Mouse (Mus musculus) ovary, postnatal 36 days (tissue): ENCODE results near the gene Pgpep1l.
"Not testable (repeated sequence)": the region's sequence is repeated elsewhere in the genome, so short reads cannot be mapped to it uniquely, and the experiment has no call there.

Experiments used
- DNase-seq: peaks from one replicate; pipeline ENCODE4 v3.0.0; 2022; ENCODE audit warnings: low spot score, mixed read lengths

Pgpep1l gene

DNA sequence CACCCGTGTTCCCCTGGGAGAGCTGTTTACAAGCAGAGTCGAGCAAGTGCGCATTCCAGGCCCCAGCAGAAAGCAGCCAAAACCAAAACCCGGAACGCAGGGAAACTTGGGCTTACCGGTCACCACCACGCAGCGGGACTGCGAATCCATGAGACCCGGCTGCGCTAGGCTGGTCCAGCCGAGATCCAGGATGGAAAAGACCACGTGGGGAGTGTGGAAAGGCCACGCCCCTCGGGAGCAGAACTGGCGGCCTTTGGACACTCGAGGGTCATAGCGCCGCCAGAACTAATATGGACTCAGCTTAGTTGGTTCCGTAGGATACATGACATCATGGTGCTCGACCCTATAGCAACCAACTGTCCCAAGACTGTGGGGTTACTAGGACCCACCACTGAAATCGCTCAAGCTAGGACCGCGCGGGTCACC, at the start of gene Pgpep1l:
Gene Pgpep1l, minus strand, starts transcription at position 206 of the 426 bp plus-strand sequence.
- peak; percentile 37 for DNase-seq

DNA sequence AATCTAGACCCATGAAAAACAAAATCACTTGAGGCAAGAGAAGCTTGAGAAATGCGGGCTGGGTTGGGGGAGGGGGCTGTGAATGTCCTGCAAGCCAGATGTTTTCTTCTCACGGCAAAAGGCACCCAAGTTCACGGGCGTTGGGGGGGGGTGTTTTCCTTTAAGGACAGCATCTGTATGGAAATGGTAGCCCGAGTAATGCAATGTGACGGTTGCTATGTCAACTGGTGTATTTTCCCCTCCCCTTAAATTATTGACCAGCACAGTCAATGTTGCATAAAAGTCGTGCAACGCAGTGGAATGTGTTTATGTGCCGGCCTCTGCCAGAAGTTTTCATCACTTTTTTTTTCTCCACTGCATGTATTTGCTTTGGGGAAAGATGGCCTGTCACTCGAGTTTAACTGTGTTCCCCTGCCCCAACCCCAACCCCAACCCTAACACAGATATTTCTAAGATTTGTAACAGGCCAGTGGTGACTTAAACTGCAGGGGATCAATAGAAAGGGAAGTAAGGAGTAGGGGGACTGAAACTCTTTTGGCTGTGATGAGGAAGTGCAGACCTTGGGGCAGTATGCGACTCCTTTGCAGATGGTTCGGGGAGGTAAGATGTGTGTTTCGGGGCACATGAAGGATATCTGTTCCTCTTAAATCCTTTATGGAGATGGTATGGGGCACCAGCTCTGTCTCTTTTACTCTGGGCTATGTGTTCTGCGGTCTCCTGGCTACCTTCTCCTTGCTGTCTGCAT, 49.2 kb upstream of the Pgpep1l start:
- DNase-seq = no peak

DNA sequence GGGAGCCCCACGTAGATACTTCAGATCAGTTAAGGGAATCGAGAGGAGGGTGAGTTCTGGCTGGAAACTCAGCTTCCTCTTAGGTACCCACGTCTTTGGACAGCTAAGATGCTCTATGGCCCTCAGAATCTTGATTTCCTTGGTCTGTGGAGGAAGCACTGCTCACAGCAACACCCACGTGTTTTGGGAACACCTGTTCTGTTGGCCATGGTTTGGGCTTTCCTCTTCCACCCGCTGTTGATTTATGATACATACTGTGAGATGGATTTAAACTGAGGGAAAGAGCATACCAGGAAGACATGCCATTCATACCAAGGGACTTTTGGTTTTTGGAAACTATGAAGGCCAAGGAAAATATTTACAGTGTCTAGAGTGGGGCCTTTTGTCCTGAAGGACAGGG, 48.4 kb upstream of the Pgpep1l start:
- DNase-seq = no peak

DNA sequence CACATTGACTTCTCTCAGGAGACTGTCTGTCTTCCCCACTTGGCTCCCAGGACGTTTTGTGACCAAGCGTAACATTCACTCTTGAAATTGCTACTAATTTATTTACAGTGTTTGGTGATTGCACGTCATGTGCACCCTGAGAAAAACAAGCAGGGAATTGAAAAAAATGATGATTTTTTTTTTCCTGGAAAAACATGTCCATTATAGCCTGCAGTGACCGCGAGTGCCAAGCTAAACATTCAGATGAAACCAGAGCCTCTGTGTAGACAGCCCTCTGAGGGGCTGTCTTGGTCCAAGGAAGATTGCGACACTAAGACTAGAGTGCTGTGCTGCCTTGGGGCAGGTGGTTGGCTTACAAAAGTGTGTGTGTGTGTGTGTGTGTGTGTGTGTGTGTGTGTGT, 47.4 kb upstream of the Pgpep1l start:
- no peak for DNase-seq

DNA sequence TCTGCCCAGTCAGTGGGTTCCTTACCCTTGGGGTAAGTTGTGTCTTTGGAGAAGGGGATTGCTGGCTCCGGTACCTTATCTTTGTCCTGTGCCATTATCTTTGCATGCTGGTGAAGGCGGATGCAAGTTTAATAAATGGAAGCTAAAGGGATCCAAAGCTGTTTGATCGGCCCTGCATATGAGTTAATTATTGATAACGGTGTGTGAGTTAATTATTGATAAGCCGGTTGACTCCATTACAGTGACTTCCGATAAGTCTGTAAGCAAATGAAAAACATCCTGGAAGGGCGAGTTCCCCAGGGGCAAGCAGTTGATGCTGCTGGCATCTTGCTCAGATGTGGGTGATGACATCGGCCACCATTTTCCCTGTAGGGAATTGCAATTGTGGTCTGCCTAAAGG, 42.7 kb upstream of the Pgpep1l start:
- DNase-seq = no peak

DNA sequence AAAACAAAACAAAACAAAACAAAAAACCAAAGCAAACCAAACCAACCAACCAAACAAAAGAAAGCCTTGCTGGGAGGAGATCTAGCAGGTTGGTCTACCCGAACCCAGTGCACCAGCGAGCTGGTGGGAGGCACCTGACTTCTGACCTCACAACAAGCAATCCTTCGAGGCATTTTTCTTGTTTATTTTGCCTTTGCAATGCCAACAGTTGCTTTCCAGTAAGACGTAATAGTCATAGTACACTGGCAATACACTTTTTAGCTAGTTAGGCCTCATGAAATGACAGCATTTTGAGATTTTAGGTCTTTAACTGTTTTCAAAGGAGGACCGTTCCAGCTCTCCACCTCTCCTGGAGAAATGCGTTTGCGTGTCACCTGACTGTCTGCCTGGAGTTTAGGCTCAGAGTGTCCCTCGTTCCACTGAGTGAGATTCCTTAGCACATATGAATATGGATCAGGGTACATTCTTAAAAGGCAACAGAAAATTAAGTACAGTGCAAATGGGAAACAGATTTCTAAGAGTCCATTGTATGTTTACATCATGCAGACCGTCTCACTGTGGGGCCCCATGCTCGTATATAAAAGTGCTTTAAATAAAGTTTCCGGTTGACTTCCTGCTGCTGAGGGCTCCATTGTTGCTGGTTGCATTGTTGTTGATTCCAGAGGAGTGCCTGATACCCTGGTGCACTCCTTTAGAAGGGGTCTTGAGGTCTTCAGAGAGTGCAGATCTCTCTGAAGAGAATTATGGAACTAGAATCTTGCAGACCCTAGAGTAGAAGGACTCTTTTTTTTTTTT, 41.9 kb upstream of the Pgpep1l start:
- no peak for DNase-seq

DNA sequence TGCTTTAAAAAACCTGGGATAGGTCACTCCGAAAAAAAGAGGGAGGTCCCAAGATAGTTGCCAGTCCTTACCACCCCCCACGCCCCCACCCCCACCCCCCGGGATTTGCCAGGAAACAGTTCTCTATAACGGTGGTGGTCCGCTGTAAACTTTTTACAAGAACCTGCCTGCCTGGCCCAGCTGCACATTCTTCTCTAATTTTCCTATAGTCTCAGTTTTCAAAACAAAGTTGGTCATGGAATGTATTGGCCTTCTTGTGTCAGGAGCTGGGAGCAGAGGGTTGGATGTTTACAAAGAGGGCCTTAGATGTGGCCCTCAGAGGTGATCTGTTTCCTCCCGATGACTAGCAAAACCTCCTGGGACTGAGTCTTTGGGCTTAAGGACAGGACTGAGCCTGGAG, 39.7 kb upstream of the Pgpep1l start:
- DNase-seq = no peak

DNA sequence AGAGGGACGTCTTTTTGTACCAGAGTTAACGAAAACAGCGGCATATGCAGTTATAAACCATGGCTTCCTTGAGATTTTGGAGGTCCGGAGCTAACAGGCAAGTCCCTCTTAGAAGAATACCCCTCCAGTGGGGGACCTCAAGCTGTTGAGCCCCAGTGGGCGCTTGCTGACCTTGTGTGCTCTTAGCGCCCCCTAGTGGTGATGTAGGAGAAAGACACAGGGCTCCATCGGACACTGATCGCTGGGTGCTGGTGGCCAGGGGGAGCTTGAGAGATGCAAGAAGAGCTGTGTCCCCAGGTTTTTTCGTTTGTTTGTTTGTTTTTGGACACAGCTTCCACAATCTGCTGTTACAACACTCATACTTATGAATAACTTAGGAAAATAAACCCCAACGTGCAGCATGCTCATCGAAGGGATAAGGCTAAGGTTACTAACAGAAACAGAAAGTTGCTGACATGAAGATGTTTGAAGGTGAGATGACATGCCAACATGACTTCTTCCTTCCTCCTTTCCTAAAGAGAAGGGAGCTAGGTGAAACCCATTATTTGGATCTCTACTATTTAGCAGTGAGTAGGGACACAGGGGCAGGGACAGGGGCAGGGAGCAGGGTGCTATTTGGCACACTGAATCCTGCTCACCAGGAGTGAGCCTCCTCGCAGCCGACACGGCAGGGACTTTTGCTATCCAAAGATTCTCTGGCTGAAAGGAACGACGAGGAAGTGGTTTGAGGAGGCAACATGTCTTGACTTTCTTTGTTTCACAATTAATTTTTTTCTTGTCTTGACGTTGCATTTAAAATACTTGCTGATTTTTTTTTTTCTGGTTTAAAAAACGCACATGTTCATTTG, 38.8 kb upstream of the Pgpep1l start:
- DNase-seq = peak; percentile 58

DNA sequence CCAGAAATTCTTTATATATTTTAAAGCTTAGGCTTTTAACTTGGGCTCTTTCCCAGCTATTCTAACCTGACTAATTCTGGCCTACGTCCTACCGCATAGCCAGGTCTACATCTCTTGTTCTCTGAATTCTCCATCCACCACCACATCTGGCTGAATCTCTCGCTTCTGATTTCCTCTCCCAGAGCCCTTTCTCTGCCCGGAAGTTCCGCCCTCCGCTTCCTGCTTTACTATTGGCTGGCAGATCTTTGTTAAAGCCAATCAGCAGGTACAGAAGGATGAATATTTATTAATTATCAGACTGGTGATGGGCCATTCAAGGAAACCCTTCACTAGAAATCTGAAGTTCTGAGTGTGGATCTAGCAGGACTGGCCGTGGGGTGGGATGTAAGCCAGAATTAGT, 37.1 kb upstream of the Pgpep1l start:
- DNase-seq = no peak

DNA sequence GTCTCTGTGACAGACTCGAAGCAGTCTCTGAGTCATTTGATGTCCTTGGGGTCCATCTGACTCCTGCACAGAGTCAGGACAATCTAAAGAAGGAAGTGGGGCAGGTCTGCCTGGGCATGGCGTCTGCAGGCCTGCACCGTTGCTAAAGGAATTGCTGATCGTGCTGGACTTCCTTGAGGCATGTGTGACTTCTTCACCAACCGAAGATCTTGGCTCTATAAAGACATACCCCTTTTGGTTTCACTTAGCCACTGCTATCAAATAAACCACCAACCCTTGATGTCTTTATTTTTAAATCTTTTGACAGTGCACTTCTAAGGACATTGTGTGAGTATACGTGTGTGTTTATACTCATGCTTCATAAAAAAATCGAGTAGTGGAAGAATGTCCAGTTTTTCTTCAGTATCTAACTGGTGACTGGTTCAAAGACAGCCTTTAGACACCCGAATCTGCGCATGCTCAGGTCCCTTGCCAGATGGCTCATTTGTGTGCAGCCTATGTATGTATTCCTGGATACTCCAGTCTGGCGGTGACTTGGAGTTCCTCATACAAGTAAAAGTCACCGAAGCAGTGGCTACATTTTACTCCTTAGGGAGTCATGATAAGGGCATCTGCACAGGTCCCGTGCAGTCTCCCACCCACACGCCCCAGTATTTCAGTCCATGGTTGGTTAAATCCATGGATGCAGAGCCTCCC, 34.5 kb upstream of the Pgpep1l start:
- no peak for DNase-seq

DNA sequence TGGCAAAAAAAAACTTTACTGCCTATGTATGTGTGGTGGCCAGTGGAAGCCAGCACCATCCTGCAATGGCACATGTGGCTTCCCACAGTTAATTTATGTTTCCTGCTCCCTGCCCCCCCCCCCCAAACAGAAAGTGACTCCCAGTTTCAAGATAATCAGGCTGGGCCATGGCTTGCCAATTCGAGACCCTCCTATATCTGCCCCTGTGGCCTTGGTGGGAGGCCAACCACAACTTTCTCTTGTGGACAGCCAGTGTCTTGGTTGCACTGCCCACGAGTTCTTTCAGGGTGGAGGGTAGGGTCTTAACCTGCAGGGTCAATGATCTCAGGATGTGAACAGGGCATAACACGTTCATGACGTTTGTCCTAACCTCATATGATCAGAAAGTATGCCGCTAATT, 32.5 kb upstream of the Pgpep1l start:
- no peak for DNase-seq

DNA sequence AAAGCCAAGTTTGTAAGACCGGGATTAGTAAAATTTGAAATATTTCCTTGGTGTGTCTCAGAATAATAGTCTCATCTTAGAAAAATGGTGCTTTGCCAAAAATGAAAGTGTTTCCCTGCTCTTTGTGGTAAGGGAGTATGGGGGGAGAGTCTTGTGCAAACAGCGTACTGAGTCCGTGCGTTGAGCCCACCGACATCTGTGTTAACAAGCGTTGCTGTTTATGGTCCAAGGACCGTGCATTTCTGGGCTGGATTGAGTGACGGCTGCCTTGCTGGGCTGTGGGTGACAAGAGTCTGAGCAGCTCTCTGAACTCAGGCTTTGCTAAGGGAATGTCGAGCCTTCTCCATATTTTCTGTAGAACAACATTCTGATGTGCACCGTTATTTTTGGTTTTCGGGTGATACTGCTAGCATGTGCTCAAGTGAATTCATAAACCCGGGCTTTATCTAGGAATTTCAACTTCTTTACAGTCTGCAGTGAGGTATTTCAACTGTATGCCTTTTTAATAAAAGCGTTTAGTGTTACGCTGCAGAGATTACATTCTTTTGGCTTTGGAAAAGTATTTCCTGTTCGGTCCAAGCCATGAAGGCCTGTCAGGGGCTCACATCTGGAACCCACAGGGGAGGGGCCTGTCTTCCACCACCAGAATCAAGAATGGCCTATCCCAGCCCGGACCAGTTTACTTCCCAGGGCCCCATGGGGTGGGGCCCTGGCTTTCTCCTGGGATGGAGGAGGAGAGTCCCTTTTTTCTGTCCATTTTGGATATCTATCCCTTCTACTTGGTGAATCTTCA, 30.2 kb upstream of the Pgpep1l start:
- DNase-seq = no peak

DNA sequence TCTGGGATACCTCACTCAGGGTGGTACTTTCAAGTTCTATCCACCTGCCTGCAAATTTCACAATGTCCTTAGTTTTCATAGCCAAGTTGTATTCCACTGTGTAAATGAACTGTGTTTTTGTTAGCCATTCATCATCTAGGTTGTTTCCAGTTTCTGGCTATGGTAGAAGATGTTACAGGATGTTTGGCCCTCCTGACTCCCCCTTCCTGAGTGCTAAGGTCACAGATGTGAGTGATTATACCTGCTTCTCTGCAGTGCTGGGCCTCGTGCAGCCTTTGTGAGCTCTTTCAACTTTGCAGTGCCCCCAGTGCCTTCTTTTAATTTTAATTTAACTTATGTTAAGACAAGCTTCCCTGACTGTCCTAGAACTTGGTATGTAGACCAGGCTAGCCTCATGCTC, 27.6 kb upstream of the Pgpep1l start:
- DNase-seq = no peak

DNA sequence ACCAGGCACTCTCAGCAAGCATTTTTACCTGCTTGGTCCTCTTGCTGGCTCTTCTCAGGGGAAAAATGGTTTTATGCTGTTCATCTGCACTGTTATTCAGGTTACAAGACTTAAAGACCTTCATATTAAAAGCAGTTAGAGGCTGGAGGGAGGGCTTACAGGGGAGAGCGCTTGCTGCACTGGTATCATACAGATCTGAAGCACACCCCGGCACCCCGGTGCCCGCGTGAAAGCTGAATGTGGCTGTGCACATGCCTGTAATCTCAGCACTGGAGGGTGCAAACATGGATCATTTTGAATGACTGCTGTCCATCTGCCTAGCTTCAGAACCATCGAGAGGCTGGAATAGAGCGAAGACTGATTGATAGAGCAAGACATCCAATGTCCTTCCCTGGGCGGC, 25.0 kb upstream of the Pgpep1l start:
- no peak for DNase-seq

DNA sequence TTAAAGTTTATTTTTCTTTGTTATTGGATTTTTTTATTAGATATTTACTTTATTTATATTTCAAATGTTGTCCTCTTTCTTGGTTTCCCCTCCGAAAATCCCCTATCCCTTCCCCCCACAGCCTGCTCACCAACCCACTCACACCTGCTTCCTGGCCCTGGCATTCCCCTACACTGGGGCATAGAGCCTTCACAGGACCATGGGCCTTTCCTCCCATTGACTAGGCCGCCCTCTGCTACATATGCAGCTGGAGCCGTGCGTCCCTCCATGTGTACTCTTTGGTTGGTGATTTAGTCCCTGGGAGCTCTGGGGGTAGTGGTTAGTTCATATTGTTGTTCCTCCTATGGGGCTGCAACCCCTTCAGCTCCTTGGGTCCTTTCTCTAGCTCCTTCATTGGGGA, 24.0 kb upstream of the Pgpep1l start:
- DNase-seq = not testable (repeated sequence)

DNA sequence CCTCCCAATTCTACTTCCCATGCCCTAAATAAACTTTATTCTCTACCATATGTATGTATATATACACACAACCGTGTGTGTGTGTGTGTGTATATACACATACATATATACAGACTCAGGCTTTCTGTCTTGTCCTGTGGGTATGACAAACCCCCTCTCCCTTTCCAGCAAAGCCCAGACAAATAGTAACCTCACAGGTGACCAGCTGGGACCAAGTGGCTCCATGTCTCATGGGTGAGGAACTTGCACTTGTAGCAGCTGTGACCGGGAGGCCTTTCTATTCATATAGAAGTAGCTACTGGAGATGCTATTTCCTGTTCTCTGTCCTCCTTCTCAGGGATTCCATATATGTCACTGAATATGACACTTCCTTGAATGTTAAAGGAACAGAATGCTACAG, 23.5 kb upstream of the Pgpep1l start:
- no peak for DNase-seq

DNA sequence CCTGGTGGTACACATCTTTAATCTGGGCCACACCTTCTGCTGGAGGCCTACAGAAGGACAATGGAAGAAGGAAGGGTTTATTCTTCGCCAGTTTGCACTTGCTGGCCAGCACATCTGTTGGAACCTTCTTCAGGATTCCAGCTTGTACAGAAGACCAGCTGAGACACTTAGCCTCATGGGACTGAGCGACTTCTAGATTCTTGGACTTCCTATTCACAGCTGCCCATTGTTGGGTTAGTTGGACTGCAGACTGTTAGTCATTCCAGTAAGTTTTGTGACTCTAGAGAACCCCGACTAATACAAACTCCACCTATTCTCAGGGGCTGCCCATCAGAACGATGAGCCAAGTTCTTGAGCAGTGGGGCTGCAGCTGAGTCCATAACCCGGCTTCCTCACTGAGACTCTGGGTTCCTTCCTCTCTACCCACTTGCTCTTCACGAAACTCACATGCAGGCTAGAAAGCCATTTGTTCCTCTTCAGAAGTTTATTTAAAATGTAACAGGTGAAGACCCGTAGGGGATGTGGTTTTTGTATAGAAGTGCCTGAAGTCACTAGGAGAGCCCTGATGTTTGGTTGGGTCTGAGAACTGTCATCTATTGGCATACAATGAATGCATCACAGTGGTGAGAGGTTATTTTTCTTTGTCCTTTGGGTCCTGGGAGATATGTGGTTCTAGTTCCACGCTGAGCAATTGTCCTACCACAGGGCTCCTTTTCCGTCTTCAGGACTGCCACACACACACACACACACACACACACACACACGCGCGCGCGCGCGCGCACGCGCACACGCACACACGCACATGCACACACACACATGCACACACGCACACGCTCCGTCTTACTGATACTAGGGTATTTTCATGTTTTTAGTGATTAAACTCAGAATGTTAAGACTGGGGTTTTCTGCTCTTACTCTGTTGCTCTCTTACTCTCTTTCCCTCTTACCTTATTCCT, 22.8 kb upstream of the Pgpep1l start:
- no peak for DNase-seq

DNA sequence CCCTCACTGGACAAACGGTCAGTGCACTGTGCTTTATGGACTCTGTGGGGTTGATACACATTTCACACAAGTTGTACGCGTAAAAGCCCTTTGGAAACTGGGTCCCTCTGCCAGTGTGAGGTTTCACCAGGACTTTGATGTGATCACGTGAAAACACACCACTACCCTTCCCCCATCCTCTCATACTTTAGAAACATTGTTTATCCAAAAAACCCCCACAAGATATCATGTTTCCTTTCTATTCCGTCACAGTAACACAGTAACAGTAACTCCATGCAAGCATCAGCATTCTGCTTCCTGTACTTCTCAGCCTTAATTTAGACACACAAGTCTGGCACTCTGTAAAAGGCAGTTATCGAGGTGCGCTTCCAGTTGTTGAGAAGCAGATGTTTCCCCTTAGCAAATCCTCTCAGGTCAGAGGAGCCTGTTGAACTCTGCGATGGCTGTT, 21.8 kb upstream of the Pgpep1l start:
- DNase-seq = no peak

DNA sequence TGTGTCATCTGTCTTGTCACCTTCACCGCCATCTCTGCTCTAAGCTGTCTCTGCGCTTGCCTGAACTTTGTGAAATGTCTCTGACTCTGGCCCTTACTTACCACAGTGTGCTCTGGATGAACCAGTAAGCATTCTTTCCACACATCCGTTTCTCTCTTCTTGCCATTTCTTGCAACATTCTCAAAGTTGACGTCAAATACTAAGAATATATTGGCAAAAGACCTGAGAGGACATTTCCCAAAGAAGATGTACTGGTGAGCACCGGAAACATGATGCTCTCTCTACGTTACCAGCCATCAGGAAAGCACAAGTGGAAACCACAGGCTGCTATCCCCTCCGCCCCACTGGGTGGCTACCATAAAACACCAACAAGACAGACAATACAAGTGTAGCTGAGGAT, 19.7 kb upstream of the Pgpep1l start:
- DNase-seq = no peak

DNA sequence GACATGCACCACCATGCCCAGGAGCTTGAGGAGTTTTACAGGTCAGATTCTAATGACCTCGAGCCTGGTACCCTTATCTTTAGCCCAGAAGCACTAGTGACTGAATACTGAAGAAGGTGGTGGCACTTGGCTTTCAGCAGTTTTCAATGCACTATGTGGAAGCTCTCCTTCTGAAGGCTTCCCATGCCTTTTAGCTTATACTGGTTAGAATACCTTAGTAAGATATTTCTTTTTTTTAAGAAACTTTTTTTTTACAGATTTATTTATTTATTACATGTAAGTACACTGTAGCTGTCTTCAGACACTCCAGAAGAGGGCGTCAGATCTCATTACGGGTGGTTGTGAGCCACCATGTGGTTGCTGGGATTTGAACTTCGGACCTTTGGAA, 19.1 kb upstream of the Pgpep1l start:
- not testable (repeated sequence) for DNase-seq
